Mouse (Mus musculus) embryonic facial prominence, embryonic 11.5 days (tissue): Measurements from ENCODE around the gene Rpl36. TPM values are rescaled to one million over a fixed set of nuclear protein-coding genes. Genes with fewer than 3 reads are reported as not detected.
A peak's percentile ranks its signal among the peaks of the same experiment; 100 is the strongest.
"Not testable (repeated sequence)": the region's sequence is repeated elsewhere in the genome, so short reads cannot be mapped to it uniquely, and the experiment has no call there.

ENCODE experiments used
- ATAC-seq: fragments of 200-750 bp; cut with Nextera tagmentation; replicated peaks from 2 replicates; pipeline ENCODE4 v1.8.0; 2017; ENCODE audit warnings: low read depth; ENCODE audit not compliant: insufficient number of reproducible peaks, low FRiP score, low TSS enrichment
- DNase-seq: peaks from one replicate; pipeline ENCODE4 v3.0.0-alpha.2; 2015; ENCODE audit warnings: low spot score
- H3K27ac ChIP-seq: fragments of 300-500 bp; sonication (generic); replicated peaks from 2 replicates; pipeline ENCODE4 v1.5.1; 2014; ENCODE audit warnings: mild to moderate bottlenecking, low read depth, low read length, control low read depth
- H3K27me3 ChIP-seq: fragments of 300-500 bp; sonication (generic); 2 replicates; pipeline ENCODE4 v1.6.1; 2014; ENCODE audit warnings: mild to moderate bottlenecking, low read length, moderate library complexity, mixed read lengths; ENCODE audit not compliant: control insufficient read depth, insufficient read depth
- H3K36me3 ChIP-seq: fragments of 300-500 bp; sonication (generic); replicated peaks from 2 replicates; pipeline ENCODE4 v1.6.1; 2014; ENCODE audit warnings: low read depth, mild to moderate bottlenecking, low read length, moderate library complexity, mixed read lengths; ENCODE audit not compliant: control insufficient read depth, insufficient read depth
- H3K4me1 ChIP-seq: fragments of 300-500 bp; sonication (generic); 2 replicates; pipeline ENCODE4 v1.6.1; 2014; ENCODE audit warnings: low read length, mixed read lengths; ENCODE audit not compliant: control insufficient read depth, insufficient read depth
- H3K4me2 ChIP-seq: fragments of 300-500 bp; sonication (generic); 2 replicates; pipeline ENCODE4 v1.6.1; 2014; ENCODE audit warnings: low read depth, mild to moderate bottlenecking, control low read depth, low read length, moderate library complexity
- H3K4me3 ChIP-seq: fragments of 300-500 bp; sonication (generic); 2 replicates; pipeline ENCODE4 v1.5.1; 2014; ENCODE audit warnings: low read depth, low read length, control low read depth
- H3K9ac ChIP-seq: fragments of 300-500 bp; sonication (generic); replicated peaks from 2 replicates; pipeline ENCODE4 v1.6.1; 2014; ENCODE audit warnings: mild to moderate bottlenecking, control low read depth, low read length
- H3K9me3 ChIP-seq: fragments of 300-500 bp; sonication (generic); replicated peaks from 2 replicates; pipeline ENCODE4 v1.6.1; 2016; ENCODE audit warnings: mild to moderate bottlenecking, low read length, inconsistent platforms, mixed read lengths; ENCODE audit not compliant: control insufficient read depth
- WGBS: fragments of 180-500 bp; shearing (Covaris S2); extraction: QIAGEN DNeasy Blood & Tissue Kit; methylation state at CpG from one replicate; pipeline ENCODE4 v1.1.7; 2014; 5-methylcytosine and 5-hydroxymethylcytosine counted together
- polyA plus RNA-seq: library from polyadenylated mRNA; unstranded; fragments of >200 nt; fragmentation: Nextera tagmentation; extraction: Ambion mirVana; gene quantifications from 2 replicates; pipeline ENCODE4 v1.2.1, GENCODE M21; 2014

The Rpl36 gene
- polyA plus RNA-seq, 1 experiment from 2014 or later = 1,376 TPM

GRCm38 (mm10) chr17:56616725-56617124 lies 3.5 kb downstream of the Rpl36 start:
- Histone ChIP-seq H3K4me2 (no peak overlapping the region), H3K4me3 (no peak overlapping the region), H3K9me3 (no peaks in the 10 kb centered on the region), H3K9ac (no peak overlapping the region), H3K27ac (no peak overlapping the region), H3K4me1 (peaks cover 7% of the 10 kb centered on the region), H3K36me3 (peaks cover 18% of the 10 kb centered on the region), H3K27me3 (no peaks in the 10 kb centered on the region)
- WGBS = 84% methylated on average over 3 of the region's 3 CpGs
- no peak for DNase-seq
- ATAC-seq = no peak

GRCm38 (mm10) chr17:56617628-56618027 lies 4.4 kb downstream of the Rpl36 start:
- Histone ChIP-seq H3K9me3 (no peaks in the 10 kb centered on the region), H3K9ac (no peak overlapping the region), H3K4me3 (no peak overlapping the region), H3K4me1 (peaks cover 7% of the 10 kb centered on the region), H3K27me3 (no peaks in the 10 kb centered on the region), H3K4me2 (no peak overlapping the region), H3K27ac (no peak overlapping the region), H3K36me3 (peaks cover 20% of the 10 kb centered on the region)
- no peak for ATAC-seq
- no peak for DNase-seq
- WGBS = 92% methylated on average over 8 of the region's 8 CpGs

- 83% methylated on average over 3 of the region's 3 CpGs for WGBS
- no peak overlapping the region for H3K9ac ChIP-seq
Measured at GRCm38 (mm10) chr17:56625495-56625894, 12.3 kb downstream of the Rpl36 start.

GRCm38 (mm10) chr17:56626260-56626659 lies 13.0 kb downstream of the Rpl36 start:
- Histone ChIP-seq H3K4me2 (peak overlapping the region; percentile 56), H3K36me3 (peaks cover 3% of the 10 kb centered on the region), H3K4me3 (peak overlapping the region; percentile 81), H3K4me1 (no peaks in the 10 kb centered on the region), H3K27ac (no peak overlapping the region), H3K27me3 (no peaks in the 10 kb centered on the region), H3K9ac (peak overlapping the region; percentile 77), H3K9me3 (no peaks in the 10 kb centered on the region)
- peak; percentile 7 for ATAC-seq
- under 1% methylated on average over 31 of the region's 32 CpGs for WGBS
- DNase-seq = no peak

More at GRCm38 (mm10) chr17:56625495-56625894, 12.3 kb downstream of the Rpl36 start:
- Histone ChIP-seq H3K4me1 (no peaks in the 10 kb centered on the region), H3K4me3 (peak overlapping the region; percentile 81; the same call in 1 of the 2 replicates), H3K27ac (no peak overlapping the region), H3K4me2 (peak overlapping the region; percentile 56; the same call in 1 of the 2 replicates), H3K27me3 (no peaks in the 10 kb centered on the region), H3K9me3 (no peaks in the 10 kb centered on the region), H3K36me3 (peaks cover 3% of the 10 kb centered on the region)
- DNase-seq = no peak
- no peak for ATAC-seq

- H3K27ac ChIP-seq = peak within 1 kb of the TSS; percentile 59
- H3K36me3 ChIP-seq = peaks cover 2% of the 10 kb centered on the region
- ATAC-seq (peak; percentile 90), DNase-seq (peak; percentile 100)
- H3K9me3 ChIP-seq = no peaks in the 10 kb centered on the region
- no peaks in the 10 kb centered on the region for H3K27me3 ChIP-seq
- no peaks in the 10 kb centered on the region for H3K4me1 ChIP-seq
- under 1% methylated on average over 51 of the region's 51 CpGs for WGBS
- peak within 1 kb of the TSS; percentile 77 for H3K9ac ChIP-seq
- H3K4me2 ChIP-seq = peak within 1 kb of the TSS; percentile 76
- H3K4me3 ChIP-seq = peak within 1 kb of the TSS; percentile 81
Measured at GRCm38 (mm10) chr17:56626754-56627470, 13.7 kb downstream of the Rpl36 start, which contains the start of gene Lonp1. Lonp1 (minus strand) TSS chr17:56626887.

- peak within 1 kb of the TSS; percentile 62 for H3K9ac ChIP-seq
- DNase-seq = peak; percentile 55
- no peaks in the 10 kb centered on the region; the same call in none of the 2 replicates for H3K36me3 ChIP-seq
- no peaks in the 10 kb centered on the region for H3K27me3 ChIP-seq
- no peaks in the 10 kb centered on the region for H3K9me3 ChIP-seq
- H3K4me3 ChIP-seq = peak within 1 kb of the TSS; percentile 81
- 9% methylated on average over 26 of the region's 26 CpGs for WGBS
- peak; percentile 46 for ATAC-seq
- H3K4me2 ChIP-seq = peak within 1 kb of the TSS; percentile 76
- H3K27ac ChIP-seq = peak within 1 kb of the TSS; percentile 59
- H3K4me1 ChIP-seq = no peaks in the 10 kb centered on the region
Measured at GRCm38 (mm10) chr17:56627530-56628277, 14.5 kb downstream of the Rpl36 start, which contains the start of gene Catsperd. Catsperd (plus strand) TSS chr17:56628143.

GRCm38 (mm10) chr17:56629800-56630781 lies 16.9 kb downstream of the Rpl36 start:
- not testable (repeated sequence) for H3K9me3 ChIP-seq, H3K4me2 ChIP-seq, DNase-seq, H3K4me3 ChIP-seq, H3K9ac ChIP-seq, ATAC-seq, H3K4me1 ChIP-seq, H3K27ac ChIP-seq, H3K36me3 ChIP-seq, H3K27me3 ChIP-seq
- 88% methylated on average over 27 of the region's 27 CpGs for WGBS
